Mouse (Mus musculus): ENCODE data around the gene Klrb1b.

DNA sequence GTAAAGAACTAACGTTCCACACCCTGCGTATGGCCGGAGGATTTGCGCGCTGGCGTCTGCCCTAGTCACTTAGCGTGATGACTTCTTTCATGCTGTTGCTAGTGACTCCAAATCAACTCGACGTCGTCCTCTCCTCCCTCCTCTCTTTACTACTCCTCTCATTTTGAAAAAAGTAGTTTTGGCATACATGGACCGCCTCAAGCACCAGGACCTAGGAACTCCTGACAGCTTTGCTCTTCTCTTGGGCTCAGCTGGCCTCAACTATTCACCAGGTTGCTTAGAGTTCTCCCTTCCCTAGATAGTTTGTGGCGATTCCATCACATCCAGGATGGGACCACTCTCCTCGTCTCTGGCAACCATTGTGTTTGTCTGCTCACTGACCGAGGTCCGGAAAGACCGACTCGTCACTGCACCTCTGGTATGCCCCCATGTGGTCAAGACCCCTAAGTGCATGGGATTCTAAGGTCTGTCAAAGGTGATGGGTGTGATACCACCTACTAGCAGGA, 13.2 kb upstream of the Klrb1b start:
- TF ChIP-seq CTCF (IDR thresholded peaks at IDR 0.05; ENCODE audit: low read depth, low read length) (no peak), POLR2AphosphoS5 (IDR thresholded peaks at IDR 0.05; ENCODE audit: insufficient replicate concordance, low read depth, low read length) (no peak), GATA1 (IDR thresholded peaks at IDR 0.05; ENCODE audit: borderline replicate concordance, low read length) (no peak)

Measured in G1E (cell line).